Mouse (Mus musculus) brown adipose tissue, adult 24 weeks (tissue): ENCODE results near the gene Olfr20. TPM values are rescaled to one million over a fixed set of nuclear protein-coding genes. Genes with fewer than 3 reads are reported as not detected.

Experiments used
- polyA plus RNA-seq: library from polyadenylated mRNA; stranded (reverse); fragments of >200 nt; gene quantifications from 2 replicates; pipeline ENCODE4 v1.2.4, GENCODE M21; 2012; ENCODE audit not compliant: missing spikeins, insufficient read depth, insufficient read length

Gene Olfr20
- polyA plus RNA-seq, 1 experiment: not detected

Other genes starting within 250 kb of the Olfr20 start
- gene Haspin, start 212.5 kb upstream of the Olfr20 start, polyA plus RNA-seq: not detected in 2 replicates
- 53.6 and 85.8 TPM in 2 replicates for gene P2rx5, start 190.4 kb upstream of the Olfr20 start, polyA plus RNA-seq
- gene Emc6, start 173.7 kb upstream of the Olfr20 start, polyA plus RNA-seq: 183 and 237 TPM in 2 replicates
- gene Tax1bp3, start 173.7 kb upstream of the Olfr20 start, polyA plus RNA-seq: 70.9 and 105 TPM in 2 replicates
- gene Ctns, start 151.7 kb upstream of the Olfr20 start, polyA plus RNA-seq: 8.8 TPM in 2 replicates
- 8.2 and 9.1 TPM in 2 replicates for gene Shpk, start 151.3 kb upstream of the Olfr20 start, polyA plus RNA-seq
- gene Trpv1, start 116.5 kb upstream of the Olfr20 start, polyA plus RNA-seq: 0.33 and 0.75 TPM in 2 replicates
- gene Trpv3, start 83.4 kb upstream of the Olfr20 start, polyA plus RNA-seq: not detected in 2 replicates
- 163 and 192 TPM in 2 replicates for gene Aspa, start 21.2 kb upstream of the Olfr20 start, polyA plus RNA-seq
- 0.48 TPM in 1 of 2 replicates, not detected in the other for gene Gm49340, start 21.0 kb upstream of the Olfr20 start, polyA plus RNA-seq
- 8.6 and 10.5 TPM in 2 replicates for gene Spata22, start 21.0 kb upstream of the Olfr20 start, polyA plus RNA-seq
- not detected in 2 replicates for gene Olfr376, start 20.5 kb downstream of the Olfr20 start, polyA plus RNA-seq
- not detected in 2 replicates for gene Olfr1, start 48.8 kb downstream of the Olfr20 start, polyA plus RNA-seq
- not detected in 2 replicates for gene Olfr378, start 77.7 kb downstream of the Olfr20 start, polyA plus RNA-seq
- gene Olfr380, start 106.7 kb downstream of the Olfr20 start, polyA plus RNA-seq: not detected in 2 replicates
- not detected in 2 replicates for gene Olfr381, start 140.8 kb downstream of the Olfr20 start, polyA plus RNA-seq
- not detected in 2 replicates for gene Olfr382, start 166.4 kb downstream of the Olfr20 start, polyA plus RNA-seq
- gene Olfr385, start 242.2 kb downstream of the Olfr20 start, polyA plus RNA-seq: not detected in 2 replicates
- gene Olfr384, start 247.8 kb downstream of the Olfr20 start, polyA plus RNA-seq: not detected in 2 replicates